Mouse (Mus musculus) cortical plate, adult 2 months (tissue): Measurements from ENCODE around the gene Sap25.

Experiments used
- CTCF ChIP-seq: fragments of 200-500 bp; IDR thresholded peaks from 2 replicates; pipeline ENCODE4 v1.5.1; 2011; ENCODE audit warnings: mild to moderate bottlenecking, control low read depth, low read length; ENCODE audit not compliant: insufficient read depth; ENCODE audit errors: extremely low read depth
- POLR2A ChIP-seq: fragments of 200-500 bp; IDR thresholded peaks from 2 replicates; pipeline ENCODE4 v1.6.1; 2011; ENCODE audit warnings: mild to moderate bottlenecking, low read length, control low read depth; ENCODE audit not compliant: insufficient read depth; ENCODE audit errors: extremely low read depth

DNA sequence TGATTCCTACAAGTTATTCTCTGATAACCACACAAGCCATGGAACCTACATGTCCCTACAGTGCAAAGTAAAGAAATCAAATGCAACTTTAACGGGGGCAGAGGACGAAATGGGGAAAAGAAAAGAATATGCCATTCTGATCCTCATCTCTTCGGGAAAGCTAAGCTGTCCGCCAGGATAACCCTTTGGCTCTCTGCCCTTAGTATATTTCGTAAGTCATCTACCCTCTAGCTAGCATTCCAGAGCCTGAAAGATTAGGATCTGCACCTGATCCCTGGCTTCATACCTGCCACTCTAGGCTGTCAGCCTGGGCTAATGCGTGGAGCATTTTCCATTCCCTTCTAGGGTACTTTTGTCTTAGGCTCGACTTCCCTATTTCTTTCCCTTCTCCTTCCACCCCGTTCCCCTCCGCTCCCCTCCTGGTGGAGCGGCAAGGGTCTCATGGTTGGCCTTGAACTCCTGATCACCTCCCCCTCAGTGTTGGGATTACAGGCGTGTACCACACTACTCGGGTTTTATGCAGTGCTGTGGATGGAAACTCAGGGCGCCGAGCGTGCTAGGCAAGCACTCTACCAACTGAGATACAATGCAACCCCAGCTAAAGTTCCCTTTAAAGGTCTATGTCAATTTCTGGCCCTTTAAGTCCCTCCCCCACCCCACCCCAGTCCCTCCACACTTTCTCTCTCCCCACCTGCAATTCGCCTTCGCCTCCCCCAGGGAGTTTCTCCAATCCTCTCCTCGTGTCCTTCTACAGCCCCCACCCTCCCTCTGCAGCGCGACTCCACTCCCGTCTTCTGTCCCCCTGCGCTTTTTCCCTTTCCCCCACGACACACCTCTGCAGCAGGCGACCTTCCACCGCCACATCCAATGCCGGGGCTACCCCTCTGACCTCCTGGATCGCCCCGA is 42.5 kb downstream of the Sap25 start:
- TF ChIP-seq CTCF (no peak), POLR2A (no peak)
